Mouse (Mus musculus): ENCODE results near the gene Kctd17.

DNA sequence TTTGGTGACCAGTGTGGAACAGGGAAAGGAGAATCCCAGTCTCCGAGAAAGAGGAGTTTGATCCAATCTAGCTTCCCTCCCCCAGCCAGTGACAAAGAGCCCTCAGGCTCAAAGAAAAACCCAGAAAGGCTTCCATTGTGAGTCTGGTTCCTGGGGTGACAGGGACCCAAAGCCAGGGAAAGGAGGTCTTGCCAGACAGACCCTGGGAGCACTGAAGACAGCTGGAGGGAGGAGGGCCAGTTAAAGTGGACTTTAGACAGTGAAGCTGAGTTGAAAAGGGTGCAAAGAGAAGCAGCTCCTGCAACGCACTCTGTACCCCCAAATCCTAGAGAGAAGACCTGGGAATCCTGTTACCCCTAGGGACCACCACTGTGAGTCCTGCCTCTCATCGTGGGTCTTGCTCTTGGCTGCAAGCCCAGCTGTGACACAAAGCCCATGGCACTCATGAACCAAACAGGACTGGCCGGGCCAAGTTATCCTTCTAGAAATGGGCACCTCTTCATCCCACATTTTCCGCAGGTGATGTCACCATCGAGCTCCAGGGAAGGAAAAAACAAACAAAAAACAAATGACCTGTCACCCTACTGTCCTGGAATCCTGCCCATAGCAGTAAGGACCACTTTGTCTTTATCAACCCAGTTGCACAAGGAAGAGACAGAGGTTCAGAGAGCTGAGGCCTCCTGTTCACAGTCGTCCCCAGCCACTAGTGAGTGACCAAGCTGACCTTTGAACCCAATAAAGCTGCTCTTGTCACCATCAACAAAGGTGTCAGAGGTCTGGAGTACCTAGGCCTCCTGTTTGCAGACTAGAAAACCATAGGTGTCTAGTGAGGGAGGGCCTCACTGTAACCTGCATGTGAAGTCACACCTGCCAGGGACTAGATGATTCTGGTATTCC lies 43.9 kb upstream of the Kctd17 start:
- TF ChIP-seq POLR2A (IDR thresholded peaks at IDR 0.05; ENCODE audit: insufficient read depth, low read depth, low read length): no peak
- no peak for TF ChIP-seq CTCF (IDR thresholded peaks at IDR 0.05; ENCODE audit: insufficient read depth, low read depth, low read length)

Measured in olfactory bulb, adult 2 months (tissue).